Mouse (Mus musculus): Measurements from ENCODE around the gene Scrn3. TPM values are rescaled to one million over a fixed set of nuclear protein-coding genes. Genes with fewer than 3 reads are reported as not detected.

The Scrn3 gene
- total RNA-seq, 2 experiments from 2014 or later, result 22.6 to 22.9 TPM

DNA sequence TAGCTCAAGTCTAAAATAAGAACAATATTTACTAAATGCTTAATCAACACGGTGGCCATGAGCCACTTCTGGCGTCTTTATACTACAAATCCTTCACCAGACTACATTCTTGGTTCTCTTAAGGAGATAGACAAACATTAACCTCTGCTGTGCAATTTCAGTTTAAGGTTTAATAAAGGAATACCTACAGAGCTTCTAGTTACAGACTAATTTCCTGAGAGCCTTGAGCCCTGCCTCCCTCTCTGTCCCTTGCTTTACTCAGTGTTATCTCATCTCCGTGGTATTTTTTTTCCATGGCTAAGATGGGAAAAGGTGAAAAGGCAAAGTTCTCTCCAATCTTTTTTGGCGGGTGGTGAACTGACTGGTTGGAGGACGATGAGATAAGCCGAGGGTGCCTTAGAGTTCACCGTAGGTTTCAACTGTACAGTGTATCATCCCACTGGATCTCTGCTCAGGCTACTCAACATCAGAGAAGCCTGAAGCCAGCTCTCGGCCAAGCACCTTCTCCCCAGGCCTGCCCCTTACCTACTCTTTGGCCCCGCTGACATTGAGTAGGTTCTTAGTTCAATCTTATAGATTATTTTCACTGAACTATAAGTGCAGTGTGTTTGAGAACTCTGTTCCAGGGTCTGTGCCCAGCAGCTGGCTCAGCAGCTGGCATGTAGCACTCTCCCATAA is 68.0 kb downstream of the Scrn3 start:
- DNase-seq (ENCODE audit: low spot score in 2 of 2), result no peak

DNA sequence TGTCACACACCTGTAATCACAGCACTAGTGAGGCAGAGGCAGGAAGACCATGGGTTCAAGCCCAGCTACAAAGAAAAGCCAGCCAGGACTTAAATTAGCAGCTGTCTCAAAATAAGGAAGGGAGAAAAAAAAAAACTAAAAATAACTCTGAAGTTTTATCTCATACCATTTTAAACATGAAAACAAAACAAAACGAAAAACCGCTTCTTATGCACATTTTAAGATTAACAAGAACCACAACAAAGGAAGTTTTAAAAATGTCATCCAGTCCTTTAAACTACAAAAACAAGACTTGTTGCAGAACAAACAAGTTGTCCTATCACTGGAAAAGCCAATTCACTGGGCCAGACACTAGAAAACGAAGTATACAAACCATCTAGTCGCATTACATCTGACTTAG is 72.8 kb downstream of the Scrn3 start:
- no peak for DNase-seq (ENCODE audit: low spot score in 2 of 2)

DNA sequence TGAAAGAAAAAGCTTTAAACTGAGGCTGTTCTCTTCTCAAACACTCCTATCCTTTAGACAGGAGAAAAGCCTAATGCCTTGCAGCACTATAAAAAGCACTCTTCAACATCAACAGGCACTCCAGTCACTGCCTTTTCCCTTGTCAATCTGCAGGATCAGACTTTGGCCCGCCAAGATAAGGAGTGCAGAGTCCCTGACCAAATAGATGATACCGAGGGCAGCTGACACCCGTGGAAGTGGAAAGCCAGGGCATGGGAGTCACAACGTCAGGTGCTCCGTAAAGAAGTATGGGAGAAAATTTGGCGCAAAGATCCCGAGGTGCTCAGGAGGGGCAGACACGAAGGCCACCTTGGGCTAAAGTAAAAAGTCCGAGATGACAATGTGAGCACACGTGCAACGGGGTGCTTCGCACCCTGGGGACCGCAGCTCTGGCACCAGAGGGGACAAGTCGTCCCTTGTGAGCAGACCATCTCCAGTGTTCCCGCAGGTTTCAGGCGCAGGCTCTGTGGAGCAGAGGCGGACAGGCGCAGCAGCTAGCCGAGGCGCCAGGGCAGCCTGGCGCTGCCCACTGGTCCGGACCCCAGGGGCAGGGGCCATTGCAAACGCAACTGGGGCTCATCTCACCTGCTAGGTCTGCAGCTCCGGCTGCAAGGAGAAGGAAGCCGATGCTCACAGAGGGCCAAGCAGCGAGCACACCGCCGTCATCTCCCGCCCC is 73.4 kb downstream of the Scrn3 start:
- peak in 1 of 2 experiments; percentile 30 for DNase-seq (ENCODE audit: low spot score in 2 of 2)

DNA sequence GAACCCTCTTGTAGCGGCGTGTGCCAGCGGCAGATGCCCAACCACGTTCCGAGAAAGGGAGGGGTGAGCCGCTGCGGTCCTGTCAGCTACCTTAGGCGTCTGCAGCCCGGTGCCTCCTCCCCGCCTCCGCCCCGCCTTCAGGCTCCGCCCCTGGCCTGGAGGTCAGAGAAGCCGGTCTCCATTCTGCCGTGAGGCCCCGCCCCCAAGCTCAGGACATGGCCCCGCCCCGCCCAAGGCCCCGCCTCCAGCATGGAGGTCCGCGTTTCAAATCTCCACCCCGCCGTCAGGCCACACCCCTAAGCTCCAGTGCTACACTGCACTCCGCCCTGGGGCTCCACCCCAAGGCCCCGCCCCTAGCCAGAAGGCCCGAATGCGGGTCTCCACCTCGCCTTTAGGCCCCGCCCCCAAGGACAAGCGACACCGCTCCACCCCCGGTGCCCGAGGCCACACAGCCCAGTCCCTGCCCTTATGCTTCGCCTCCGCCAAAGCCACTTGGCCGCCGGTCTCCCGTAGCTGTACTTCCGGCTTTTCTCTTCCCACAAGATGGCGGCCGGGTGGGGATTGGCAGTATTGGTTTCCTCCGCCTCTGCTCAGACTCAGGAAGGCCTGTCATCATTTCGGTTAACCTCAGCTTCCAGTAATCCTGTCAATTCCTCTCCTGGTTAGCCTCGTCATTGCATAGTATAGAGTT is 74.1 kb downstream of the Scrn3 start, which contains the start of gene Gpr155:
Gene Gpr155 (minus strand): TSS at position 217 of the 691 bp plus-strand sequence.
- peak; percentile 98 to 99 for DNase-seq (ENCODE audit: low spot score in 2 of 2)

Other genes with a start within 250 kb of the Scrn3 start
- gene Ola1, start 93.7 kb upstream of the Scrn3 start, total RNA-seq (2021), result 100 to 1,000 TPM; 109 to 112 TPM
- 1 to 10 TPM; 3.7 to 4.3 TPM for gene Sp9, start 40.7 kb upstream of the Scrn3 start, total RNA-seq (2021)
- 10 to 100 TPM; 31.0 to 31.4 TPM for gene Cir1, start 100 bp downstream of the Scrn3 start, total RNA-seq (2021)
- 10 to 100 TPM; 52.1 to 58.5 TPM for gene Gpr155, start 74.0 kb downstream of the Scrn3 start, total RNA-seq (2021)
- 10 to 100 TPM in 1 of 2 experiments, 1 to 10 TPM in 1; 9.6 to 11.7 TPM for gene Wipf1, start 217.1 kb downstream of the Scrn3 start, total RNA-seq (2021)

All from layer of hippocampus, adult 18-20 months (tissue).